Mouse (Mus musculus) pancreas, adult 10 weeks (tissue): ENCODE results near the gene Srrm4. TPM values are rescaled to one million over a fixed set of nuclear protein-coding genes. Genes with fewer than 3 reads are reported as not detected.

Source experiments
- polyA plus RNA-seq: library from polyadenylated mRNA; stranded (reverse); fragments of 350-450 nt; fragmentation: Illumina TruSeq; extraction: RNeasy Lipid Tissue Mini Kit (QIAGEN cat#74804); gene quantifications from one replicate; pipeline ENCODE4 v1.2.3, GENCODE M21; 2015; ENCODE audit warnings: low read depth, low replicate concordance; ENCODE audit not compliant: insufficient read depth

The Srrm4 gene
- polyA plus RNA-seq = 0.35 TPM

DNA sequence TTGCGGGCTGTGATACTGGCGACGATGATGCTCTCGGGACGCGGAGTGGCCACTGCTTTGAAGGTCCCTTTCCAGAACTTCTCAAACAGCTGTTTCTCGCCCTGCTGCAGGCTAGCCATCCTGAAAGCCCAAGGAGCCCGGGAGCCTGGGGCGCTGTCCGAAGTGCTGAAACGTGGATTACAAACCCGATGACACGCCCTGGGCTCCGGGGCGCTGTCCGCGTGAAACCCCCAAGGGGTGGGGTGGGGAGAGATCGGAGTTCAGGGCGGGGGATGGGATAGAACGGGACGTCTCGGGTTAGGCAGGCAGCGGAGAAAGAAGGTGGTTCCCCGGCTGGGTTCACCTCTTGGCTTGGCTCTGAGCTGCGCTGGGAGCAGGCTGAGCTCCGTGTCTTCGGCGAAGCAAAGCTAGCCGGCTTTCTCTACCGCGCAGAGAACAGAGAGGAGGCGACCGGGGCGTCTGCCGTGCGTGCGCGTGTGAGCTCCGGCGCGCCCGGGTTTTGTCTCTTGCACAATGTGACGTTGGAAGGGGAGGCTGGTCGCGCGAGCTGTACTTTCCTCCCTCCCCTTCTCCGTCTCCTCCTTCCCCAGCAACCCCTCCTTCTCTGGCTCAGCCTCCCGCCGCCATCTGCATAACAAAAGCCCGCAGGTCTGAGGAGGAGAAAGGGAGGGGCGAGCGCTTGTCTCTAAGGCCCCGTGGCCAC is at the start of gene Srrm4:
Gene Srrm4, minus strand, starts transcription at position 472 of the 703 bp plus-strand sequence.

DNA sequence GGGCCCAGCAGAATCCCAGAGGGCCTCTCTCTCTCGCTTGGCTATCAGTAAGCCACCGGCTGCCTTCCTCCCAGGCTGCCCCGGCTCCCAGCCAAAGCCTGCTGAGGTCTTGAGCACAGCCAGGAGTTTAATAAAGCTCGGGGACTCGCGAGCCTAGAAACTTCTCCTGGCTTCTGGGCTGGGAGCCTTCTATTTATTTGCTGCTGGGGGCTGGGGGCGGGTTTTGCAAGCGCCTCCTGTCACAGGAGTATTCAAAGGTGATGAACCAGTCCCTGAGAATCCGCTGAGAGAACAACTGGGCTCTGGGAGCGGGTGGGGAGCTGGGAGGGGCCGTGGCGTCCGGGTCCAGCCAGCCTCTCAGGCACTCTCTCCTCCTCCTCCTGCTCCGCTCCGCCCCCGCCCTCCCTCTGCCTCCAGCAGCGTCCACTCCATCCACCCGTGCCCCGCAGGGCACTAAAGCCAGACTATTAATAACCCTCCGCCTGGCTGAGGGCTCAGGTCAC is 168.9 kb downstream of the Srrm4 start, which contains the start of gene Hspb8:
Gene Hspb8, minus strand, starts transcription at position 166 of the 503 bp plus-strand sequence.

Other genes starting within 250 kb of the Srrm4 start
- gene Hspb8, start 169.0 kb downstream of the Srrm4 start, polyA plus RNA-seq = 11.2 TPM